Mouse (Mus musculus) cerebellum, adult (tissue): ENCODE measurements around the gene Ush1g.

ENCODE experiments used
- ATAC-seq: cut with Nextera tagmentation; 2 replicates; pipeline ENCODE4 v1.9.2; 2017; ENCODE audit warnings: mild to moderate bottlenecking, moderate library complexity, mixed read lengths; ENCODE audit not compliant: insufficient number of reproducible peaks, low FRiP score, low TSS enrichment

Gene Ush1g

GRCm38 (mm10) chr11:115290919-115291318 is 30.9 kb downstream of the Ush1g start:
- ATAC-seq, result no peak

DNA sequence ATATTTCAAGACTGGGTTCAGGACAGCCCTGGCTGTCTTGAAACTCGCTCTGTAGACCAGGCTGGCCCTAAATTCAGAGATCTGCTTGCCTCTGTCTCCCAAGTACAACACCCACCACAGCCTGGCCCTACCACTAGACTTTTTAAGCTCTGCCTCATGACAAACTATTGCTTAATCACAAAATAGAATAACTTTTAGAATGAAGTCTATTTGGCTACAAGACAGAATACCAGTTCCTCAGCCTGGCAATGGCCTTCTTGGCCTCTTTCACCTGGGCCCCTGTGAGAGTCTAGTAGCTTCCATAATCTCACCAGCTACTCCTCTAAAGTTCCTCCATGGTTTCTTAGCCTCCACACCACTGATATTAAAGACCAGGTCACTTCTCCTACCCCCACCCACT is 31.5 kb downstream of the Ush1g start:
- ATAC-seq, result no peak

- ATAC-seq, result no peak
Measured at GRCm38 (mm10) chr11:115289885-115290284, 32.0 kb downstream of the Ush1g start.

- no peak for ATAC-seq
Measured at GRCm38 (mm10) chr11:115288305-115288704, 33.5 kb downstream of the Ush1g start.

GRCm38 (mm10) chr11:115287386-115287785 is 34.5 kb downstream of the Ush1g start:
- ATAC-seq, result no peak

DNA sequence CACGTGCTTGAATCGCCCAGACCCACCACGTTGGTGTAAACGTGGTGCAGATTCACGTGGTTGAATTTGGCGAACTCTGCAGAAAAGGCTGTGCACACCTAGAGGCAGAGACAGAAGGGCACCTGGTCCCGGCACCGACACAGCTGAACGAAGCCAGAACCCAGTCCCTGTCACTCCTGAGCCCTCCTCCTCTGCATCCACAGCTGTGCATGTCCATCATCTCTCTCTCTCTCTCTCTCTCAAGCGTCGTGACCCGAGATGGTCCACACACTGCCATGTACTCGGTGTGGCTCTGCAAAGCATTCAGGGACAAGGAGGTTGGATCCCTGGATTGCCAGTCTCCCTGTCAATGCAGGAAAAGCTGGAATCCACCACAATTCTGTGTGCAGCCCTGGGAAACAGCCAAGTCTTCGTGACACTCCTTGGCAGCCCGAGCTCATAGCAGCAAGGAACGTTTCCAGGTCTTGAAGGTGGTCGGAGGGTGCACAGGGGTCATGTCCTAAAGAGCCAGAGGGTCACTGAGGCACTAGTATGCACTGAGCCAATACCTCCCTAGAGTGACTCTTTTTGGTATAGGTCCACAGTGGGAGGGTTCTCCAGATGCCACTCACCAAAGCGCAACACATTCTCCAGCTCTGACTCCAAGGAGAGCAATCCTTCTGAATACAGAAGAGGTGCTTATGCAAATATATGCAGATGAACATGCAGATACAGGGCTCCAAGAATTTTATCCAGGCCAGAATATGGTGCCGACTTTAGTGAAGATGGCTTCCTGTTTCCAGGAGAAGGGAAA is 35.4 kb downstream of the Ush1g start:
- ATAC-seq, result no peak

DNA sequence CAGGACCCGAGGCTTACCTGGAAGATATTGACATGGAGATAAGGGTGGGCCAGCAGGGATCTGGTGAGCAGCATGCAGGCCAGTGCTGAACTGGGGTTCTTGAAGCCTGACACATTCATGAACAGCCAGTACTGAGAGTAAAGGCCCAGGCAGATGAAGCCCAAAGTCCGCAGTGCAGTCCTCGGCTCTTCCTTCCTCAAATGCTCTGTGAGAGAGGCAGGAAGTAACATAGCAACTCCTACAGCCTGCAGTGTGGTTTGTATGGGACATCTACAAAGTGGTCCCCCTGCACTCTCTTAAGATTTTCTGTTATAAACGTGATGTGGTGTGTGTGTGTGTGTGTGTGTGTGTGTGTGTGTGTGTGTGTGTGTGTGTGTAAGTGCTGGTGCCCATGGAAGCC is 36.6 kb downstream of the Ush1g start:
- no peak for ATAC-seq

DNA sequence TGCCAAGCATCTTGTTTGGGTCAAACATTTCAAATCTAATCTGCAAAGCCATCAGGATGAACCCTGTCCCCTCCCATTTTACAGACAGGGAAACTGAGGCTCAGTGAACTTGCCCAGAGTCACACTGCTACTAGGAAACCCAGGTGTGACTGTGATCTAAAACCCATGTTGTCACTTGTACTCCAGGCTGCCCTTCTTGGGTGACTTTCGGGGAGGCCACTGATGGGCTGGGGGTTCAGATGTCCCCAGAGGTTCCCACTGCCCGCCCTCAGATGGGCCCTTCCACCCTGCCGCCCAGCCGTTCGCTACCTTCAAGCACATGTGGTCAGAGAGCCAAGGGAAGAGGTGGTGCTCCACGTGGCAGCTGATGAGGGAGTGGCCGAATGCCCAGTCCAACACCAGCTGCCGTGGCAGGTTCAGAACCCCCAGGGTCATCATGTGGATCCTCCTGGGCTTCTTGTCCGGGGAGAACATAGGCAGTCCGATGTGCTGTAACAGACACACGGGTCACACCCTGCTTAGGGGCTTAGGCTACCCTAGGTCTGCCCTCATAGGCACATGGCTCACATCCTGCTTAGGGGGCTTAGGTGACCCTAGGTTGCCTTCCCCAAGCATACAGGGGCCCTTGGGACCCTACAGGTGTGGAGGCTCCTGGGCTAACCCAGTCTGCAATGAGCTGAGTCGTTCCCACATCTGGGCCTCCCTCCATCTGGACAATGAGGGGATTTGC is 37.8 kb downstream of the Ush1g start:
- no peak for ATAC-seq

DNA sequence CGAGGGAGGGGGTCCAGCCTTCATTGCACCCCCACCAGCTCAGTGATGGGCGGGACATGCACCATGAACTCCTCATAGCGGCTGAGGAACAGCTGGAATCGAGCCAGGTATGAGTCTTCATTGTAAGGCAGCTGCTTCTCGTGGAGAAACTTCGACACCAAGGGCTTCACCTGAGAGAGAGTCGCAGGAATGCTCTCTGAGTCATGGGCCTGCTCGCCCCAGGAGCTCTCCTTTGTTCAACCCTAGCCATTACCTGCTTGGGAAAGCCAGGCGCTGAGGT is 38.4 kb downstream of the Ush1g start:
- no peak for ATAC-seq

DNA sequence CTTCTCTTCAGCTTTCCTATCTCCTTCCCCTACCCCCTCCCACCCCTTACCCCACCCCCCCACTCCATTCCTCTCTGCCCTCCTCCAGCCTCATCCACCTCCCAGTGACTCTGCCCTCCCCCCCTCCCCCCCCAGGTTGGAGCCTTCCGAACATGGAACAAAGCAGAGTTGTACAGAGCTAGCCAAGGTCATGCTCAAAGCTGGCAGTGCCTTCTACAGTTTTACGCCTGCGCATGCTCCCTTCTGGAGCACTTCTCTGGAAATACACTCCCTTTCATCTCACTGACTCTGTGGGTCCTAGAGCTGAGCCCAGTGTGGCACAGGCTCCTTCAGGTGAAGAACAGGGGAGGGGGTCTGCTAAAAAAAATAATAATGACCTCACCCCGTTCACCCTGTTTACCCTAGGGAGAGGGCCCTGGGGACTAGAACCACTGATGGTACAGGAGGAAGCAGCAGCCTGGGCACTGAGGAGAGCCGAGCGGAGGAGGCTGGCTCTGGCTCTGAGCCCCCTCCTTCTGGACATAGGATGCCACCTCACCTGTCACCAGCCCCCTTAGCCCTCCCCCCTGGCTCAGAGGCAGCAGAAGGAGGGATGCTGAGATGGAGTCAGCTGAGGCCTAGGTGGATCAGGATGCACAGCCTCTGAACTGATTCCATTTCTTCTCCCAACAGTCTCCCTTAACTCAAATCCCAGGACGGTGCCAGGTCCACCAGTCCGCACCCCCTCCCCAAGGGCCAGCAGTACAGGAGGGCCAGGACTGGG is 38.9 kb downstream of the Ush1g start:
- no peak for ATAC-seq

DNA sequence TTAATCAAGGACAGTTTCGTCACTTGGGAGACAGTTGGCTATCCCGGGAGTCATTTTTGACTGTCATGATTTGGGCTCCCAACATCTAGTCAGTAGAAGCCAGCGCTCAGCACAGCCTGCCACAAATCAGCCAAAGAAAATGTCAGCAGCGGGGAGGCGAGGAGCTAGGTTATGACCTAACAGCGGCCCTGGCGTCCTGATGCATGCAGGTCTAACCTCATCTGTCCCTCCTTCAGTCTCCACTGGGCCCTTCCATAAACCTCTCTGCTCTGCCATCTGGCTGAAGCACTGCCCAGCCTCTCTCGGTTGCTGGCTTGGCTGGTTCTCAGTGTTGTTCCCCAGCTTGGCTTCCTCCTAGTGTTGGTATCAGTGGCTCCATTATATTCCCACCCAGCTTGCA is 39.5 kb downstream of the Ush1g start:
- ATAC-seq, result no peak

- ATAC-seq, result no peak
Measured at GRCm38 (mm10) chr11:115279726-115280125, 42.1 kb downstream of the Ush1g start.

DNA sequence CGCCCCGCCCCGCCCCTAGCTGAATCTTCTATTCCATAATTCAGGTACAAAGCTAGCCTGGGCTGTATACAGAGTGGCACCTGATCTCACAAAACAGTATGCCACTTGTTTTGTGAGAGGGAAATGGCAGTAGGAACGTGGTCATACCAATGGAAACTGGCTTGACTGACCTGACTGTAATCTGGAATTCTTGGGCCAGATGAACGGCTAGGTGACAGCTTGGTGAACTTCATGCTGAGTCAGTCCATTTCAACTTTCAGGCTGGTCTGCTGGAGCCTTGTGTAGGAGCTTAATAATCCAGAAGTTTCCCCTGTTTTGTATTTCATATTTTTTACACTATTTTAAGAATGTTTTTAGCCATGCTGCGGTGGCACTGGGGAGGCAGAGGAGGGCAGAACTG is 43.7 kb downstream of the Ush1g start:
- no peak for ATAC-seq

- ATAC-seq, result no peak
Measured at GRCm38 (mm10) chr11:115277604-115277975, 44.3 kb downstream of the Ush1g start.

DNA sequence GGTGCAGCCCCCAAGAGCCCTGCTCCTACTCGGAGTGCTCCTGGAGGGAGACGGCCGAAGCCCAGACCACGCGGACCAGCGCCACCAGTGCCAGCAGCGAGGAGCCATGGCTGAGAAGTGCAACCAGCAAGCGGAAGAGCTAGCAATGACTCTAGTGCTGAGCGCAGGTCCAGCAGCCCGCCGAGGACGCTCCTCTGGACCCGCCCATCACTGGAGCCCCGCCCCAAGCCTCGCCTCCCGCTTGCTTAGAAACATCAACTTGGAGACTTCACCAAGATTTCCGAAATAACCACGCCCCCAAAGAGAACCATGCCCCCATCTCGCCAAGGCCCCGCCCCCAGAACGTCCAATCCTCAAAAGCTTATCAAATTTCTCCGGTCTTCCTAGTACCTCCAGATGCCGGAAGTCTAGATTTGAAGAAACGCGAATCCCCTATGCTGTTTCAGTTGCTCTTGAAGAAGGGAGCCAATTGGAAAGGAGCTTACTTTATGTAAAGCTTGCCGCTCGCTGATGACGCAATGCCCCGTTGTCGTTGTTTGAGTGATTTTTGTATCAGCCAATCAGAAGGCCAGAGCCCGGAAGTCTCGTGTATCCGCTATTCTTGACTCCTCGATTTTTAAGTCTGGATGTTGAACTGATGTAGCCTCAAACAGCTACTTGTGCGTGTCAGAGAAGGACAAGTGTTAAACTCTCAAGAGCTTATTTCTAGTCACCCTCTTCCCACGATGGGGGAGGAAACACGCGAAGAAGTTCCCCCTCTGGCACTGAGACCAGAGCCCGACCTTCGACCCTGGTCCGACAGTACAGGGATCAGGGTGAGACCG is 44.8 kb downstream of the Ush1g start, which contains the start of gene Fdxr:
TSS of gene Fdxr (minus strand) at position 271 of the 824 bp plus-strand sequence.
- ATAC-seq, result peak; percentile 91

DNA sequence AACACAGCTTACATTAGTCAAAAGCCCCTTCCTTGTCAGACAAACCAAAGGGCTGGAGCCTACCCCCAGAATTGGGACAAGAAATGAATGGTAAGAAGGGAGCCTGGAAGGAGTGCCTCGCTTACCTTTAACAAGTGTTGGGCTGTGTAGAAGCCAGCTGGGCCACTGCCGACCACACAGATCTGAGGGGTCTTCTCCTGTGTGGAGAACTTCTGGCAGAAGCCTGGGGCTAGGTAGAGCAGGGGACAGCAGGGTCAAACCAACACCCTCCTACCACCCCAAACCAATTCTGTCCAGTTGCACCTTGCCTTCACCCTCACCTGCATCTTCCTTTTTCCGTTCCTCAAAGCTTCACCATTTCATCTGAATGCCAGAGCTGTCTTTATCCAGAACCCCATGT is 45.9 kb downstream of the Ush1g start:
- ATAC-seq, result no peak

- ATAC-seq, result no peak
Measured at GRCm38 (mm10) chr11:115275509-115275908, 46.3 kb downstream of the Ush1g start.

GRCm38 (mm10) chr11:115274771-115275170 is 47.1 kb downstream of the Ush1g start:
- no peak for ATAC-seq

DNA sequence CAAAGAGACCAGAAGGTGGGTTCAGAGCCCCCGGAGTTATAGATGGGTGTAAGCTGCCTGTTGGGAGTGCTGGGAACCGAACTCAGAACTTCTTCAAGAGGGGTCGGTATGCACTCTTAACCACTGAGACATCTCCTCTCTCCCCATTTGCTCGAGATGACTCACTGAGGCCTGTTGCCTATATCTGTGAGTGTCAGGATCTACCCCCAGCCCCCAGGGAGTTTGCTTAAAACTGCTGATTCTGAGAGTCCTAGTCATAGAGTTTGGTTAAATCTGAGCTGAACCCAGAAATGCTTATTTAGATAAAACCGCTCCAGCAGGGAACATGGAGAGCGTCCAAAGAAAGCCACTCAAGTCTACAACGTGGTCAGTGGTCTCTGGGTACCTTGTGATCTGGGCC is 47.7 kb downstream of the Ush1g start:
- ATAC-seq, result no peak

GRCm38 (mm10) chr11:115273735-115274134 is 48.1 kb downstream of the Ush1g start:
- ATAC-seq, result no peak
